Comparison of ENCODE assay signal across 8 mouse cellular contexts in the genomic region with DNA sequence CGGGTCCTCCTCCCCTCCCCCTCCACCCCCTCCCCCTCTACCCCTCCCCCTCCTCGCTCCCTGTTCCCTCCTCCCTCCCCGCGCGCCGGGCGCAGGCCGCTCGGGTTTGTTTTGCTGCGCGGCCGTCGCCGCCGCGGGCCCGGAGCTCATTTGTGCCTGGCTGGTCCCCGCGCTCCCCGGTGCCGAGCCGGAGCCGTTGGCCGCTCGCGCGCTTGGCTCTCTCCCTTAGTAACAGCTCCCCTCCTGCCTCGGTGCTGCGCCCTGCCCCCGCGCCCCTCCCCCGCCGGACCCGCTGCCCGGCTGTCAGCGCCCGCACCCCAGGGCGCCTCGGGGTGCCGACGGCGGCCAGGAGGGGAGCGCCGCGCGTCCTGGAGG. TPM values are rescaled to one million over a fixed set of nuclear protein-coding genes. Genes with fewer than 3 reads are reported as not detected.
DNase-seq lines count a peak whose midpoint lies in the region; ATAC-seq lines count a peak whose summit lies in the region.

A gene (plus strand): TSS at position 92 of the 375 bp plus-strand sequence.

- peaks cover 13% of the 10 kb centered on the region for H3K4me1 ChIP-seq in brown adipose tissue, adult 24 weeks (ENCODE audit: control insufficient read depth, insufficient read depth, insufficient read length, low read length)
- H3K4me1 ChIP-seq in forebrain, embryonic 12.5 days: peaks cover 30% of the 10 kb centered on the region
- H3K4me1 ChIP-seq in heart, embryonic 16.5 days (ENCODE audit: control insufficient read depth, insufficient read depth, low read length): peaks cover 19% of the 10 kb centered on the region
- H3K4me1 ChIP-seq in liver, embryonic 16.5 days (ENCODE audit: control insufficient read depth, low read depth, low read length): peaks cover 28% of the 10 kb centered on the region
- H3K4me1 ChIP-seq in neural tube, embryonic 14.5 days (ENCODE audit: control insufficient read depth, insufficient read depth, low read length): peaks cover 20% of the 10 kb centered on the region

- no peaks in the 10 kb centered on the region; the same call in 1 of the 2 replicates for H3K36me3 ChIP-seq in forebrain, embryonic 12.5 days (replicated peaks)
- H3K36me3 ChIP-seq in heart, embryonic 16.5 days (ENCODE audit: control insufficient read depth, insufficient read depth): no peaks in the 10 kb centered on the region
- H3K36me3 ChIP-seq in liver, embryonic 16.5 days (ENCODE audit: control insufficient read depth, insufficient read depth): no peaks in the 10 kb centered on the region
- H3K36me3 ChIP-seq in neural tube, embryonic 14.5 days (ENCODE audit: control insufficient read depth, insufficient read depth, low read length): no peaks in the 10 kb centered on the region

- peak within 1 kb of the TSS; percentile 82 for H3K4me3 ChIP-seq in brown adipose tissue, adult 24 weeks (ENCODE audit: insufficient read depth, low read depth, low read length)
- peak within 1 kb of the TSS; percentile 94 for H3K4me3 ChIP-seq in forebrain, embryonic 12.5 days (replicated peaks)
- H3K4me3 ChIP-seq in heart, embryonic 16.5 days (ENCODE audit: low read length): peak within 1 kb of the TSS; percentile 80
- peak within 1 kb of the TSS; percentile 85 for H3K4me3 ChIP-seq in liver, embryonic 16.5 days (ENCODE audit: low read depth, low read length)
- H3K4me3 ChIP-seq in neural tube, embryonic 14.5 days (ENCODE audit: low read depth, low read length): peak within 1 kb of the TSS; percentile 94

- ATAC-seq in forebrain, embryonic 12.5 days (ENCODE audit: low FRiP score): peak; percentile 92
- ATAC-seq in heart, embryonic 16.5 days (replicated peaks; ENCODE audit: extremely low read depth, insufficient read depth, low FRiP score): peak; percentile 84
- peak; percentile 75 for ATAC-seq in liver, embryonic 16.5 days (ENCODE audit: low read depth)
- peak; percentile 93 for ATAC-seq in neural tube, embryonic 14.5 days (ENCODE audit: low read depth)

- H3K27me3 ChIP-seq in forebrain, embryonic 12.5 days: no peaks in the 10 kb centered on the region
- no peaks in the 10 kb centered on the region for H3K27me3 ChIP-seq in heart, embryonic 16.5 days (ENCODE audit: control insufficient read depth, insufficient read depth, low read length)
- no peaks in the 10 kb centered on the region for H3K27me3 ChIP-seq in liver, embryonic 16.5 days (ENCODE audit: control insufficient read depth, insufficient read depth, low read depth, low read length)
- no peaks in the 10 kb centered on the region for H3K27me3 ChIP-seq in neural tube, embryonic 14.5 days (ENCODE audit: control insufficient read depth, insufficient read depth, low read length)

- H3K27ac ChIP-seq in brown adipose tissue, adult 24 weeks (replicated peaks; ENCODE audit: low read depth, low read length): peak within 1 kb of the TSS; percentile 67
- H3K27ac ChIP-seq in forebrain, embryonic 12.5 days: peak within 1 kb of the TSS; percentile 99
- H3K27ac ChIP-seq in heart, embryonic 16.5 days (ENCODE audit: low read length): peak within 1 kb of the TSS; percentile 91
- peak within 1 kb of the TSS; percentile 93 for H3K27ac ChIP-seq in liver, embryonic 16.5 days (ENCODE audit: low read length)
- H3K27ac ChIP-seq in neural tube, embryonic 14.5 days (ENCODE audit: low read depth, low read length): peak within 1 kb of the TSS; percentile 99

- peak; percentile 95 for DNase-seq in CD4-positive, CD25-positive, alpha-beta regulatory T cell, adult 2 months (ENCODE audit: low read depth, low spot score)
- peak; percentile 96 to 97 for DNase-seq in kidney, postnatal 36 days
- DNase-seq in testis, postnatal 10 days (ENCODE audit: low spot score): peak; percentile 93

- peak within 1 kb of the TSS; percentile 68 for H3K4me2 ChIP-seq in forebrain, embryonic 12.5 days
- H3K4me2 ChIP-seq in heart, embryonic 16.5 days (ENCODE audit: low read depth, low read length): peak within 1 kb of the TSS; percentile 88
- peak within 1 kb of the TSS; percentile 78 for H3K4me2 ChIP-seq in liver, embryonic 16.5 days (ENCODE audit: low read depth, low read length)
- H3K4me2 ChIP-seq in neural tube, embryonic 14.5 days (ENCODE audit: low read depth, low read length): peak within 1 kb of the TSS; percentile 68

- 0% methylated on average over 16 of the region's 46 CpGs for WGBS in forebrain, embryonic 12.5 days
- under 1% methylated on average over 39 of the region's 46 CpGs for WGBS in heart, embryonic 16.5 days
- under 1% methylated on average over 31 of the region's 46 CpGs for WGBS in liver, embryonic 16.5 days (ENCODE audit: insufficient replicate concordance)
- WGBS in neural tube, embryonic 14.5 days: 0% methylated on average over 8 of the region's 46 CpGs

- peak within 1 kb of the TSS; percentile 89 for H3K9ac ChIP-seq in forebrain, embryonic 12.5 days
- peak within 1 kb of the TSS; percentile 92 for H3K9ac ChIP-seq in heart, embryonic 16.5 days (ENCODE audit: low read length)
- H3K9ac ChIP-seq in liver, embryonic 16.5 days (ENCODE audit: low read depth, low read length): peak within 1 kb of the TSS; percentile 87
- H3K9ac ChIP-seq in neural tube, embryonic 14.5 days (replicated peaks; ENCODE audit: low read depth, low read length): peak within 1 kb of the TSS; percentile 95

- no peaks in the 10 kb centered on the region for H3K9me3 ChIP-seq in forebrain, embryonic 12.5 days
- H3K9me3 ChIP-seq in heart, embryonic 16.5 days (replicated peaks; ENCODE audit: control insufficient read depth, low read length): no peaks in the 10 kb centered on the region
- no peaks in the 10 kb centered on the region for H3K9me3 ChIP-seq in liver, embryonic 16.5 days (replicated peaks; ENCODE audit: control insufficient read depth, low read length)
- no peaks in the 10 kb centered on the region for H3K9me3 ChIP-seq in neural tube, embryonic 14.5 days (ENCODE audit: control insufficient read depth, low read length)

RNA-seq across cellular contexts. Expression of the gene that starts here (rescaled TPM):
- 7.1 and 21.8 TPM in 2 replicates for polyA plus RNA-seq in brown adipose tissue, adult 24 weeks (2012; ENCODE audit: insufficient read depth, insufficient read length, missing spikeins)
- polyA plus RNA-seq in forebrain, embryonic 12.5 days (2016; fragmentation: Nextera tagmentation; extraction: Ambion mirVana): 33.8 and 36.2 TPM in 2 replicates
- 12.9 and 14.7 TPM in 2 replicates for polyA plus RNA-seq in heart, embryonic 16.5 days (2015; fragmentation: Nextera tagmentation; extraction: Ambion mirVana)
- polyA plus RNA-seq in liver, embryonic 16.5 days (2015; fragmentation: Nextera tagmentation; extraction: Ambion mirVana): 5.6 and 6.9 TPM in 2 replicates
- 27.4 and 28.0 TPM in 2 replicates for polyA plus RNA-seq in neural tube, embryonic 14.5 days (2014; fragmentation: Nextera tagmentation; extraction: Ambion mirVana)

Comparison
In these comparisons a context has a peak if more than half of its experiments do, and no peak if none do; other contexts are left out.
1. Peak in every context shown above with its lines: DNase-seq, ATAC-seq, H3K4me3 ChIP-seq and H3K27ac ChIP-seq.